Mouse (Mus musculus): Measurements from ENCODE around the gene Csnk1g1. TPM values are rescaled to one million over a fixed set of nuclear protein-coding genes. Genes with fewer than 3 reads are reported as not detected.

Gene Csnk1g1
- polyA plus RNA-seq (2015; fragmentation: Illumina TruSeq; extraction: RNeasy Lipid Tissue Mini Kit (QIAGEN cat#74804); ENCODE audit: low read depth, low replicate concordance) = 16.0 TPM

GRCm38 (mm10) chr9:65908394-65909300 is at the start of gene Csnk1g1, which contains the start of gene Trip4:
Csnk1g1 (plus strand) TSS chr9:65908924.
Trip4 (minus strand) TSS chr9:65908794.

GRCm38 (mm10) chr9:65890143-65890628 is 18.5 kb upstream of the Csnk1g1 start, which contains the start of gene Pclaf:
Pclaf (plus strand) TSS chr9:65890237.

GRCm38 (mm10) chr9:66059583-66060307 is 151.0 kb downstream of the Csnk1g1 start, which contains the start of gene Ppib:
Ppib (plus strand) TSS chr9:66060222.

GRCm38 (mm10) chr9:66069583-66069982 is 160.9 kb downstream of the Csnk1g1 start, which contains the start of gene Snx22:
Snx22 (minus strand) TSS chr9:66069719.

Other genes starting within 250 kb of the Csnk1g1 start
- 285 TPM for gene Oaz2, start 240.9 kb upstream of the Csnk1g1 start, polyA plus RNA-seq (2015; fragmentation: Illumina TruSeq; extraction: RNeasy Lipid Tissue Mini Kit (QIAGEN cat#74804); ENCODE audit: low read depth, low replicate concordance)
- 14.7 TPM for gene Zfp609, start 81.4 kb upstream of the Csnk1g1 start, polyA plus RNA-seq (2015; fragmentation: Illumina TruSeq; extraction: RNeasy Lipid Tissue Mini Kit (QIAGEN cat#74804); ENCODE audit: low read depth, low replicate concordance)
- 0.86 TPM for gene Pclaf, start 18.7 kb upstream of the Csnk1g1 start, polyA plus RNA-seq (2015; fragmentation: Illumina TruSeq; extraction: RNeasy Lipid Tissue Mini Kit (QIAGEN cat#74804); ENCODE audit: low read depth, low replicate concordance)
- gene Trip4, start 130 bp upstream of the Csnk1g1 start, polyA plus RNA-seq (2015; fragmentation: Illumina TruSeq; extraction: RNeasy Lipid Tissue Mini Kit (QIAGEN cat#74804); ENCODE audit: low read depth, low replicate concordance) = 28.3 TPM
- 293 TPM for gene Ppib, start 151.3 kb downstream of the Csnk1g1 start, polyA plus RNA-seq (2015; fragmentation: Illumina TruSeq; extraction: RNeasy Lipid Tissue Mini Kit (QIAGEN cat#74804); ENCODE audit: low read depth, low replicate concordance)
- gene Snx22, start 160.8 kb downstream of the Csnk1g1 start, polyA plus RNA-seq (2015; fragmentation: Illumina TruSeq; extraction: RNeasy Lipid Tissue Mini Kit (QIAGEN cat#74804); ENCODE audit: low read depth, low replicate concordance) = 5.9 TPM
- gene Snx1, start 217.7 kb downstream of the Csnk1g1 start, polyA plus RNA-seq (2015; fragmentation: Illumina TruSeq; extraction: RNeasy Lipid Tissue Mini Kit (QIAGEN cat#74804); ENCODE audit: low read depth, low replicate concordance) = 100 TPM
- gene Ciao2a, start 217.7 kb downstream of the Csnk1g1 start, polyA plus RNA-seq (2015; fragmentation: Illumina TruSeq; extraction: RNeasy Lipid Tissue Mini Kit (QIAGEN cat#74804); ENCODE audit: low read depth, low replicate concordance) = 46.7 TPM
- 2.5 TPM for gene Dapk2, start 249.3 kb downstream of the Csnk1g1 start, polyA plus RNA-seq (2015; fragmentation: Illumina TruSeq; extraction: RNeasy Lipid Tissue Mini Kit (QIAGEN cat#74804); ENCODE audit: low read depth, low replicate concordance)